Mouse (Mus musculus) hindbrain, embryonic 15.5 days (tissue): ENCODE results near the gene LTO1. TPM values are rescaled to one million over a fixed set of nuclear protein-coding genes. Genes with fewer than 3 reads are reported as not detected.

ENCODE experiments used
- ATAC-seq: fragments of 200-750 bp; cut with Nextera tagmentation; 2 replicates; pipeline ENCODE4 v1.8.0; 2017; ENCODE audit warnings: low read depth, moderate number of reproducible peaks, moderate TSS enrichment; ENCODE audit not compliant: low FRiP score
- H3K27ac ChIP-seq: fragments of 300-500 bp; sonication (generic); replicated peaks from 2 replicates; pipeline ENCODE4 v1.5.1; 2015; ENCODE audit warnings: mild to moderate bottlenecking, inconsistent platforms
- H3K27me3 ChIP-seq: fragments of 300-500 bp; sonication (generic); 2 replicates; pipeline ENCODE4 v1.6.1; 2015; ENCODE audit warnings: control low read depth, inconsistent platforms
- H3K36me3 ChIP-seq: fragments of 300-500 bp; sonication (generic); 2 replicates; pipeline ENCODE4 v1.6.1; 2015; ENCODE audit warnings: control low read depth, inconsistent platforms
- H3K4me1 ChIP-seq: fragments of 300-500 bp; sonication (generic); replicated peaks from 2 replicates; pipeline ENCODE4 v1.6.1; 2015; ENCODE audit warnings: control low read depth, inconsistent platforms
- H3K4me2 ChIP-seq: fragments of 300-500 bp; sonication (generic); 2 replicates; pipeline ENCODE4 v1.6.1; 2015; ENCODE audit warnings: moderate library complexity, mild to moderate bottlenecking, inconsistent platforms
- H3K4me3 ChIP-seq: fragments of 300-500 bp; sonication (generic); 2 replicates; pipeline ENCODE4 v1.5.1; 2015; ENCODE audit warnings: mild to moderate bottlenecking, inconsistent platforms
- H3K9ac ChIP-seq: fragments of 300-500 bp; sonication (generic); 2 replicates; pipeline ENCODE4 v1.6.1; 2015; ENCODE audit warnings: inconsistent platforms
- H3K9me3 ChIP-seq: fragments of 300-500 bp; sonication (generic); 2 replicates; pipeline ENCODE4 v1.6.1; 2016; ENCODE audit warnings: control low read depth, inconsistent platforms
- WGBS: fragments of 180-500 bp; shearing (Covaris S2); methylation state at CpG from one replicate; pipeline ENCODE4 v1.1.7; 2015; 5-methylcytosine and 5-hydroxymethylcytosine counted together
- polyA plus RNA-seq: library from polyadenylated mRNA; unstranded; fragments of >200 nt; fragmentation: Nextera tagmentation; extraction: Ambion mirVana; gene quantifications from 2 replicates; pipeline ENCODE4 v1.2.1, GENCODE M21; 2015

LTO1 gene
- polyA plus RNA-seq, 1 experiment from 2014 or later: 34.1 TPM

DNA sequence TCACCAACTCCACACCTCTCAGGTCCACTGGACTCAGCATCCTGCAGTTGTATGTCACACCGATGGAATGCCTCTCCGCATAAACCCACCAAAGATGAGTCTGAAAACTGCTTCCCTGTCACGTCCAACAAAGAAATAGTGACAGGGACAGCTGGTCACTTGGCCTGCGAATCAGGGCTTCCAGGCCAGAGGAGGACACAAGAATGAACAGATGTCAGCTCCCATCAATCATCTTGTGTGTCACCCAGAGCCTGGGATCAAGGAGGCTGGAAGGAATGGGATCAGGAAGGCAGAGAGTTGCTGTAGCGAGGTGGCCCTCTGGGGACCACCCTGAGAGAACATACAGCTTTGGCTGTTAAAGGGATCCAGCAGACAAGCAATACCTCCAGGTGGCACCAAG lies 20.0 kb downstream of the LTO1 start:
- Histone ChIP-seq H3K4me2 (no peak overlapping the region), H3K4me3 (no peak overlapping the region)

DNA sequence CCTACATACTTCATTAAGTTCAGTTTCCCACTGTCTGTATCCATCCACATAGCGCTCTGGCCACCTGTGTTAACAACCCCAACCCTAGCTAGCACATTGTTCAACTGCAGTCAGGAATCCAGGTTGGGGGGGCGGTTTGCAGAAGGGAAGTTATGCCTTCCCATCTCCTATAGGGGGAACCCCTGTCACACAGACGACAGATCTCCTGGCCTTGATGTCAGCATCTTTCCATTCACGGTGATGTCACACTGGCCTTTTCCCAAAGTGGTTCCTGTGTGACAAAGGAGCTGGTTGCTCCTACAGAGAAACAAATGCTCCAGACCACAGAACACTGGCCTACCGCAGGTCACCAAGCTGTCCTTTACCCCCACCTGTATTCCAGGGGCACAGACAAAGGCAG lies 20.7 kb downstream of the LTO1 start:
- Histone ChIP-seq H3K4me1 (peaks cover 45% of the 10 kb centered on the region), H3K9ac (no peak overlapping the region), H3K4me3 (no peak overlapping the region), H3K36me3 (no peaks in the 10 kb centered on the region), H3K4me2 (no peak overlapping the region), H3K9me3 (no peaks in the 10 kb centered on the region), H3K27ac (no peak overlapping the region), H3K27me3 (peaks cover 23% of the 10 kb centered on the region)
- 57% methylated on average over 5 of the region's 5 CpGs for WGBS
- ATAC-seq: no peak

More for the DNA sequence above, 20.0 kb downstream of the LTO1 start:
- H3K9me3 ChIP-seq: no peaks in the 10 kb centered on the region
- no peak overlapping the region for H3K27ac ChIP-seq
- no peaks in the 10 kb centered on the region for H3K36me3 ChIP-seq
- no peak for ATAC-seq
- H3K27me3 ChIP-seq: peaks cover 22% of the 10 kb centered on the region
- H3K9ac ChIP-seq: no peak overlapping the region
- peaks cover 44% of the 10 kb centered on the region for H3K4me1 ChIP-seq
- 55% methylated on average over 5 of the region's 5 CpGs for WGBS

DNA sequence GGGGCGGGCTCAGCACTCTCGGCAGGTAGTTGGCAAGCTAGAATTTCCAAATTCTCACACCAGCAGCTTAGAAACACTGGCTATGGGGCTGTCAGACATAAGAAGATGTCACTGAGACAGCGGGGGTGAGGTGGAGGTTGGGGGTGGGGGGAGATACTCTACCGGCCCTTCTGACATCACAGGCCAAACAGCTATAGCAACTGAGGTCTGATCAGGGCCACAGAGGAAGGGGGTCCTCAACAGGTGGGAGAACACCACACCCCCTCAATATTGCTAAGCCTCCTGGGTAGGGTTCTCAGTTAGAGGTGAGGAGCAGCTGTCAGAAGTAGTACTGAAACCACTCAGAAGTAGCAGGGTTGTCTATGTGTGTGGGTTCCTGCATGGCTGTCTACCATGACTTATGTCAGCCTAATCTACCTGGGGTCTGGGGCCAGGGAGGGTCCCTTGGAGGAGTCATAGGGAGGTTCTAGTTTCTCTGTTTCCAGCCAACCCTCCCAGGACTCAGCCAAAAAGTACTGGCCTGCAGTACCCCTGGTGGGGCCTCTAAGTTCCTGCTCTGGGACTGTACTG lies 21.5 kb downstream of the LTO1 start:
- H3K27ac ChIP-seq: no peak overlapping the region
- peaks cover 53% of the 10 kb centered on the region for H3K4me1 ChIP-seq
- no peak overlapping the region for H3K9ac ChIP-seq
- 85% methylated on average over 4 of the region's 4 CpGs for WGBS
- peaks cover 28% of the 10 kb centered on the region for H3K27me3 ChIP-seq
- no peak overlapping the region for H3K4me3 ChIP-seq
- no peaks in the 10 kb centered on the region for H3K9me3 ChIP-seq
- no peak overlapping the region for H3K4me2 ChIP-seq
- no peaks in the 10 kb centered on the region for H3K36me3 ChIP-seq
- no peak for ATAC-seq

DNA sequence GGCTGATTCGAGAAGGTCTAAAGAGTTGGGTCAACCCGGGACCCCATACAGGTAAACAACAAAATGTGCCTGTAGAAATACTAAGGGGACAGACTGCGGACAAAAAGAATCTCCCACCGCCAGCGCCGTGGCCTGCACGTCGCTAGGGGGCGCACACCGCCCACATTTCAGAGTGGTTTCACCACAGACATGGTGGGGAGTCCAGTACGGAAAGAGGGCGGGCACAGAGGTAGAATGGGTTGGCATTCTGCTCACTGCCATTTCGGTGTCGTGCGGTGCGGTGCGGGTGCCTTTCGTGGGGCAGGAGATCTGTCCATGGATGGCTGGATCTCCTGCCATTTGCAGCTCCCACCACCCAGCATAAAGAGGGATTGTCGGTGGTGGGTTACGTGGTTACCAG lies 22.6 kb downstream of the LTO1 start:
- ATAC-seq: peak; percentile 69
- Histone ChIP-seq H3K27ac (peak overlapping the region; percentile 20; the same call in 1 of the 2 replicates), H3K9me3 (no peaks in the 10 kb centered on the region)

DNA sequence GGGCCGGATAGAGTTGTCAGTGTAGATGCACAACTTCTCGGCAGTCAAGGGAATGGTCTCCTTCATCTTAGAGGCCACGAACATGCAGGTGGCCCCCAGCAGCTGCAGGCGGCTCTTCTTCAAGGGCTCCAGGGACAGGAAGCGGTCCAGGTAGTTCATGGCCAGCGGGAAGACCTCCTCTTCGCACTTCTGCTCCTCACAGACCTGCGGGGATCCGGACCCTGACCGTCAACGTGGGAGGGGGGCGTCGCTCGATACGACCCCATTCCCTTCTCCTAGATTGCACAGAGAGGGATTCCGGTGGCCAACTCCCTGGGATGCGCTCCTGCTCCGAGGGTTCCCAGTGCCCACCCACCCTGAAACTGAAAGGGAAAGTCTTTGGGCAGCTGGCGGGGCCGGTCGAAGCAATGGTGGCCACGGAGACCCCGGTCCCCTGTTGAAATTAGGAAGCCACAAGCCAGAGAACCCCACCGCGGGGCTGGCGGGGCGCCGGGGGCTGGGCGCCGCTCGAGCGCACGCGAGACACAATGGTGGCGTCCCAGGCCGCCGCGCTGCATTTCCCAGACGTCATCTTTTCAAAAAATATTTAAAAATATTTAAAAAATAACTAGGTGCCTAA lies 23.1 kb downstream of the LTO1 start:
- H3K27me3 ChIP-seq: peaks cover 44% of the 10 kb centered on the region
- H3K27ac ChIP-seq: peak overlapping the region; percentile 20; the same call in 1 of the 2 replicates
- peak overlapping the region; percentile 50 for H3K9ac ChIP-seq
- peaks cover 69% of the 10 kb centered on the region for H3K4me1 ChIP-seq
- 0% methylated on average over 38 of the region's 39 CpGs for WGBS
- peak overlapping the region; percentile 43 for H3K4me3 ChIP-seq
- peak overlapping the region; percentile 100 for H3K4me2 ChIP-seq
- no peak for ATAC-seq
- no peaks in the 10 kb centered on the region for H3K9me3 ChIP-seq
- no peaks in the 10 kb centered on the region for H3K36me3 ChIP-seq

More for the DNA sequence above, 22.6 kb downstream of the LTO1 start:
- H3K36me3 ChIP-seq: no peaks in the 10 kb centered on the region
- peak overlapping the region; percentile 50 for H3K9ac ChIP-seq
- H3K4me1 ChIP-seq: peaks cover 64% of the 10 kb centered on the region
- peaks cover 39% of the 10 kb centered on the region for H3K27me3 ChIP-seq
- H3K4me2 ChIP-seq: peak overlapping the region; percentile 100
- peak overlapping the region; percentile 43 for H3K4me3 ChIP-seq
- WGBS: 3% methylated on average over 20 of the region's 20 CpGs

DNA sequence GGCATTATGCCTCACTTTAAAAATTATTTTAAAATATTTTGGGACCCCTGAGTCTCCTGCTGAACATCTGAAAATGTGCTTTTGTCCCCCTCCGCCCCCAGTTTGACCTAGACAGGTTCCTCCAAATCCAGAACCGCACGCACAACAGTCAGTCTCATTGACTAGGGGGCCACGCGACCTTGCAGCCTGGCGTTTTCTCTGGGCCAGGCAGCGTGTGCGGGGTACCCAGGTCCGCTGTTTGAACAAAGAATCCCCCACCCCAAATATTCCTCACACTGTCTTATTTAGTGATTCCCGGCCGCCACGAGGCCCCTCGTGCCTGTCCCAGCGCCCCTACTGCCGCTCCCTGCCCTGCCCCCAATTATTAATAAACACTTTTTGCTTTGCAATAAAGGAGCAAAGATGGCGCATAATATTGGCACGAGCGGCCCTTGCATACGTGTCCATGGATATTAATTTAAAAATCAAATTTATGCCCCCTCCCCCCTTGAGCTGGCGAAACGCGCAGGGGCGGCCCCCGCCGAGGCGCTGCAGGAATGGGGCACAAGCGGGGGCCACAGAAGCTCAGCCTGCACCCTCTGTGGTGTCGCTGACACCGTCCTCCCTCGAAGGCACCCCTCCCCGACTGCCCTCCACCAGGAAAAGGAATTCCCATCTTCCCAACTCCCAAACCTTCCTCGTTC lies 23.9 kb downstream of the LTO1 start:
- H3K4me2 ChIP-seq: peak overlapping the region; percentile 100
- H3K4me1 ChIP-seq: peaks cover 77% of the 10 kb centered on the region
- under 1% methylated on average over 32 of the region's 32 CpGs for WGBS
- peaks cover 47% of the 10 kb centered on the region for H3K27me3 ChIP-seq
- H3K27ac ChIP-seq: peak overlapping the region; percentile 56
- peak overlapping the region; percentile 43 for H3K4me3 ChIP-seq
- H3K36me3 ChIP-seq: no peaks in the 10 kb centered on the region
- peak overlapping the region; percentile 50 for H3K9ac ChIP-seq
- ATAC-seq: no peak
- no peaks in the 10 kb centered on the region for H3K9me3 ChIP-seq

DNA sequence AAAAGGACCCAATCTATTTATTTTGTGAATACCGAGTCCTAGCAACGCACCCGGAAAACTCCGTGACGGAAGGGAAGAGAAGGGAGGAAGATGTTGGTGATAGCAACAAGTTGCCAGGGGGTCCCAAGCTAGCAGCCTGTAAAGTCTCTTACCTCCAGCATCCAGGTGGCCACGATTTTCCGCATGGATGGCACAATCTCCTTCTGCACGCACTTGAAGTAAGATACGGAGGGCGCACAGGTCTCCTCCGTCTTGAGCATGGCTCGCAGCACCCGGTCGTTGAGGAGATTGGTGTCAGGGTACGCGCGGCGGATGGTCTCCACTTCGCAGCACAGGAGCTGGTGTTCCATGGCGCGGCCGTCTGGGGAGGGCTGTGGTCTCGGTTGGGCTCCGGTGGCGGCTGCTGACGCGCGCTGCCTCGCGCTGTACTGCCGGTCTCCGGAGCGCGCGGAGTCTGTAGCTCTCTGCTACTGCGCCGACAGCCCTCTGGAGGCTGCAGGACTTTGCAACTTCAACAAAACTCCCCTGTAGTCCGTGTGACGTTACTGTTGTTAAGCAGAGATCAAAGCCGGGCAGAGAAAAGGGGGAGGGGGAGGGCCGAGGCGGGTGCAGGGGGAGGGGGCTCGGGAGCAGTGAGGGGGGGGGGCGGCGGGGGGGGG lies 24.6 kb downstream of the LTO1 start, which contains the start of gene Ccnd1:
Gene Ccnd1 (minus strand): TSS at position 582 of the 659 bp plus-strand sequence.
- Histone ChIP-seq H3K9ac (peak within 1 kb of the TSS; percentile 50), H3K4me2 (peak within 1 kb of the TSS; percentile 100), H3K27ac (peak within 1 kb of the TSS; percentile 56), H3K4me3 (peak within 1 kb of the TSS; percentile 49), H3K27me3 (peaks cover 54% of the 10 kb centered on the region), H3K36me3 (no peaks in the 10 kb centered on the region), H3K9me3 (no peaks in the 10 kb centered on the region), H3K4me1 (peaks cover 78% of the 10 kb centered on the region)
- ATAC-seq: peak; percentile 40
- WGBS: under 1% methylated on average over 40 of the region's 45 CpGs

DNA sequence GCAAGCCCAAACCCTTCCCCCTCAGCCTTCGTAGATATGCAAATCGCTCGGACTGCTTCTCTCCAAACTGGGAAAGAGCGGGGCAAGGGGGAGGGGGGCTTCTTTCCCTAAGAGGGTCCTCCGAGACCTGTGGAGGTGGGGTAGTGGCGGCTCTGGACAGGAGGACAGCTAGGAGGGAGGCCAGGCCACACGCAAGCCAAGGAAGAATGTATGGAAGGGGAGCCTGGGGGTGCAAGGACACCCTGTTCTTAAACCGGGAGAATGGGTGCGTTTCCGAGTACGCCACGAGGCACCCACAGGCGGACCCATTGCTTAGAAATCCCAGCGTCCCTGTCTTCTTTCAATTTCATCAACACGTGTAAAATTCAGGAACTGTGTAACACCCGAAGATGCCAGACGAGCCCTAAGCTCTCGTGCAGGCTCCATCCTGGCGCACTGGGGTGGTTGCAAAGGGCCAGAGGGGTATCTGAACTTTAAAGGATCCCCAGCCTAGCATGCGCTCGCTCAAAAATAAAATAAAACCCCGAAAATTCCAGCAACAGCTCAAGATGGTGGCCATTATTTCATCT lies 25.2 kb downstream of the LTO1 start:
- ATAC-seq: no peak
- Histone ChIP-seq H3K4me1 (peaks cover 78% of the 10 kb centered on the region), H3K27me3 (peaks cover 58% of the 10 kb centered on the region)

DNA sequence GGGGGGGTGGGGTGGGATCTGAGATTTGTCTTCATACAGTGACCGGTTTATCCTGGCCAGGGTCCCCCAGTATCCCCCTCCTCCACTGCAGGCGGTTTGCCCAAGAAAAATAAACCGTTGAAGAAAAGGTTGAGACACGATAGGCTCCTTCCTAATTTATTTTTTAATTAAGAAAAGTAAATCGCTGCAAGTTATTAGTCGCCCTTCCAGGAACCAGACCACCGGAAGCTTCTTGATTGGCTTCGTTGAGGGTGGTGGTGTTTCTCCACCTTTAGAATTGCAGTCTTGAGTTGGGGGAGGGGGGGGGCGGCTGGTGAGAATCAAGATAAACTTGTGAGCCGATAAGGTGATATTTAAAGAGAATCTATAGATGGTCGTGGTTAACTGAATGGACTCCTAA lies 25.7 kb downstream of the LTO1 start:
- ATAC-seq: no peak
- H3K27ac ChIP-seq: no peak overlapping the region; the same call in 1 of the 2 replicates
- H3K36me3 ChIP-seq: no peaks in the 10 kb centered on the region
- WGBS: 1% methylated on average over 11 of the region's 11 CpGs
- peak overlapping the region; percentile 49; the same call in 1 of the 2 replicates for H3K4me3 ChIP-seq
- H3K9ac ChIP-seq: no peak overlapping the region
- peaks cover 58% of the 10 kb centered on the region for H3K27me3 ChIP-seq
- H3K4me1 ChIP-seq: peaks cover 78% of the 10 kb centered on the region
- no peaks in the 10 kb centered on the region for H3K9me3 ChIP-seq
- peak overlapping the region; percentile 100 for H3K4me2 ChIP-seq

More for the DNA sequence above, 25.2 kb downstream of the LTO1 start:
- Histone ChIP-seq H3K9ac (no peak overlapping the region), H3K9me3 (no peaks in the 10 kb centered on the region), H3K27ac (peak overlapping the region; percentile 35; the same call in 1 of the 2 replicates), H3K36me3 (no peaks in the 10 kb centered on the region), H3K4me2 (peak overlapping the region; percentile 100), H3K4me3 (peak overlapping the region; percentile 43)
- WGBS: under 1% methylated on average over 22 of the region's 22 CpGs

DNA sequence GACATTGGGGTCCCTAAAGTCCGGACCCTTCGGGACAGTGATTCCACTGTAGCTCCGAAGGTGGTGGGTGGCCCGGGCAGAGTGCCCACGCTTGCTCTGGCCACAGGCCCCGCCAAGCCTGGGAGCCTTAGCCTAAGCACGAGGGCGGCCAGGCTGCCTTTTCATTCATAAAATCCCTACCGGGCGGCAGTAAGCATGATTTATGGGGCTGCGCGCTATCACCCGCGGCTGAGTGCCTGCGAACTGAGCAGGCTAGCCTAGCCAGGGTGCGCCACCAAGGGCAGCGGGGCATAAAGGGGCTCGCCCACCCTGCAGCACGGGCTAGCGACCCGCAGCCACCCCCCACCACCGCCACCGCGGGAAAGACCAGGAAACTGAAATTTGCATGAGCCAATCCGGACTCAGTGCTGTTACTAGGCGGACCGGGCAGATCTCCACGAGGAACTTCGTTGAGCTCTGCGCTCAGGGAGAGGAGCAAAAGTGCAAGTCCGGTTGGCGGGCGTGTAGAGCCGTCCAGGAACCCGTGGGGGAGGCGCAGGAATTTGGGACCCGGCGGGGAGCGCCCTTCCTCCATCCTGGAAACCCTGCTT lies 26.4 kb downstream of the LTO1 start:
- H3K36me3 ChIP-seq: no peaks in the 10 kb centered on the region
- peak; percentile 52 for ATAC-seq
- no peaks in the 10 kb centered on the region for H3K9me3 ChIP-seq
- peak overlapping the region; percentile 40 for H3K9ac ChIP-seq
- H3K4me1 ChIP-seq: peaks cover 71% of the 10 kb centered on the region
- H3K27me3 ChIP-seq: peaks cover 58% of the 10 kb centered on the region
- H3K4me3 ChIP-seq: peak overlapping the region; percentile 49
- WGBS: under 1% methylated on average over 39 of the region's 39 CpGs
- peak overlapping the region; percentile 100 for H3K4me2 ChIP-seq
- H3K27ac ChIP-seq: peak overlapping the region; percentile 77

DNA sequence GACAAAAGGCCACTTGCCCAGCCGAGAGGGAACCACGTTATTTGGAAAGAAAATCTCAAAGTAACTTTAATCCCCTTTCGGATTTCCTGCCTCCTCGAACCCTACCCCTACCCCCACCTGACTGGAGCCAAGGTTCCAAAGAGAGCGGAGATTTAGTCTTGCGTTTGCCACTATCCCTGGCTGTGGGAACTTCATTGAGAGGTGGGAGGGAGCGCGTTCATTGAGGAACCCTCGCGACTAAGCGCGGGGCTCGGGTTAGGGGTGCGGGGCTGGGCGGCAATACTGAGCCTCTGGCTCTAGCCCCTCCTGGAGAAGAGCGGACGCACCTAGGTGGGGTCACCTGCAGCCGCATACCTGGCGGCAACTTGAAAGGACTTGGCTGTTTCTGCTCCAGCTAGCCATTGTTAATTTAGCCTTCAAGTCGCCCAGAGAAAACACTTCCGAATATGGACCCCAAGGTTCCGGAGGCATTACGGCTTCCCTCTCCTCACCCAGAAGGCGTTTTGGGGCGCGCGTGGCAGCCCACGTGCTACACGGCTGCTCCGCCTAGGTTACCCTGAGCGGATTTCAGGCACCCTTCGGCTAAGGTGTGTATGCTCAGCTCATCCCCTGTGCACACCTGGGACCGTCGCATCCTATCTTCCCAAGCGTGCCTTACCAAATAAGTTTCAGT lies 27.3 kb downstream of the LTO1 start:
- H3K9ac ChIP-seq: peak overlapping the region; percentile 40; the same call in 1 of the 2 replicates
- H3K9me3 ChIP-seq: no peaks in the 10 kb centered on the region
- peak overlapping the region; percentile 100 for H3K4me2 ChIP-seq
- H3K27me3 ChIP-seq: peaks cover 58% of the 10 kb centered on the region
- WGBS: 1% methylated on average over 35 of the region's 35 CpGs
- peak overlapping the region; percentile 42; the same call in 1 of the 2 replicates for H3K27ac ChIP-seq
- H3K4me1 ChIP-seq: peaks cover 66% of the 10 kb centered on the region
- H3K4me3 ChIP-seq: peak overlapping the region; percentile 49
- H3K36me3 ChIP-seq: no peaks in the 10 kb centered on the region
- no peak for ATAC-seq
